Mouse (Mus musculus) limb, embryonic 11.5 days (tissue): Measurements from ENCODE around the gene Cntn5. TPM values are rescaled to one million over a fixed set of nuclear protein-coding genes. Genes with fewer than 3 reads are reported as not detected.

Source experiments
- ATAC-seq: fragments of 200-750 bp; cut with Nextera tagmentation; 2 replicates; pipeline ENCODE4 v1.8.0; 2017; ENCODE audit warnings: low read depth; ENCODE audit not compliant: insufficient number of reproducible peaks, low FRiP score, low TSS enrichment
- DNase-seq: peaks from one replicate; pipeline ENCODE4 v3.0.0-alpha.2; 2015; ENCODE audit warnings: low spot score
- H3K27ac ChIP-seq: fragments of 300-500 bp; sonication (generic); replicated peaks from 2 replicates; pipeline ENCODE4 v1.5.1; 2014; ENCODE audit warnings: low read depth, mild to moderate bottlenecking, low read length
- H3K27me3 ChIP-seq: fragments of 300-500 bp; sonication (generic); 2 replicates; pipeline ENCODE4 v1.6.1; 2014; ENCODE audit warnings: mild to moderate bottlenecking, low read length, mixed read lengths; ENCODE audit not compliant: control insufficient read depth, insufficient read depth
- H3K36me3 ChIP-seq: fragments of 300-500 bp; sonication (generic); 2 replicates; pipeline ENCODE4 v1.6.1; 2014; ENCODE audit warnings: mild to moderate bottlenecking, low read length, moderate library complexity, mixed read lengths; ENCODE audit not compliant: control insufficient read depth, insufficient read depth
- H3K4me1 ChIP-seq: fragments of 300-500 bp; sonication (generic); 2 replicates; pipeline ENCODE4 v1.6.1; 2014; ENCODE audit warnings: low read length, mixed read lengths; ENCODE audit not compliant: control insufficient read depth, insufficient read depth
- H3K4me2 ChIP-seq: fragments of 300-500 bp; sonication (generic); 2 replicates; pipeline ENCODE4 v1.6.1; 2014; ENCODE audit warnings: low read depth, mild to moderate bottlenecking, moderate library complexity; ENCODE audit not compliant: severe bottlenecking
- H3K4me3 ChIP-seq: fragments of 300-500 bp; sonication (generic); 2 replicates; pipeline ENCODE4 v1.5.1; 2014; ENCODE audit warnings: low read depth, low read length
- H3K9ac ChIP-seq: fragments of 300-500 bp; sonication (generic); 2 replicates; pipeline ENCODE4 v1.6.1; 2014; ENCODE audit warnings: mild to moderate bottlenecking, low read length
- H3K9me3 ChIP-seq: fragments of 300-500 bp; sonication (generic); 2 replicates; pipeline ENCODE4 v1.6.1; 2016; ENCODE audit warnings: low read length; ENCODE audit not compliant: control insufficient read depth
- WGBS: fragments of 180-500 bp; shearing (Covaris S2); extraction: QIAGEN DNeasy Blood & Tissue Kit; methylation state at CpG from one replicate; pipeline ENCODE4 v1.1.7; 2014; 5-methylcytosine and 5-hydroxymethylcytosine counted together
- polyA plus RNA-seq: library from polyadenylated mRNA; unstranded; fragments of >200 nt; fragmentation: Nextera tagmentation; extraction: Ambion mirVana; gene quantifications from 2 replicates; pipeline ENCODE4 v1.2.1, GENCODE M21; 2014

The Cntn5 gene
- polyA plus RNA-seq, 1 experiment from 2014 or later = 0.53 TPM

DNA sequence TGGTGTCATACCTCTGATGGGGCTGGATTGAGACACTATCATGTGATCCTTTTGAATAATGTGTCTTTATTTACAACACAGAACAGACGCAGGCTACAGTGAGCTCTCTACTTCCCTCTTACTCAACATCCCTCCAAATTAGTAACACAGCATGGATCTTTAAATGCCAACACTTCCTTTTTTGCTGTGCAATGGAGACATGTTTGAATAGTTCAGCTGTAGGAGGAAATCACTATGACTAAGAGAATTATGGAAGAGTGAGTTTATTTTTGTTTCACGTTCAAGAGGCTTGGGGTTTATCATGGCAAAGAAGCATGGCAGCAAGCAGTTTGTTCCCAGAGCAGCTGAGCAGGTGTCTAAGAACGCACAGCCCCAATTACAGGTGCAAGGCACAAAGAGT, 235.9 kb downstream of the Cntn5 start:
- H3K36me3 ChIP-seq = no peaks in the 10 kb centered on the region
- no peak overlapping the region for H3K27ac ChIP-seq
- no peak overlapping the region for H3K4me2 ChIP-seq
- no peaks in the 10 kb centered on the region for H3K9me3 ChIP-seq
- no peaks in the 10 kb centered on the region for H3K27me3 ChIP-seq
- DNase-seq (no peak), ATAC-seq (no peak)
- 81% methylated on average over 3 of the region's 3 CpGs for WGBS
- H3K4me1 ChIP-seq = no peaks in the 10 kb centered on the region
- H3K9ac ChIP-seq = no peak overlapping the region
- H3K4me3 ChIP-seq = no peak overlapping the region

DNA sequence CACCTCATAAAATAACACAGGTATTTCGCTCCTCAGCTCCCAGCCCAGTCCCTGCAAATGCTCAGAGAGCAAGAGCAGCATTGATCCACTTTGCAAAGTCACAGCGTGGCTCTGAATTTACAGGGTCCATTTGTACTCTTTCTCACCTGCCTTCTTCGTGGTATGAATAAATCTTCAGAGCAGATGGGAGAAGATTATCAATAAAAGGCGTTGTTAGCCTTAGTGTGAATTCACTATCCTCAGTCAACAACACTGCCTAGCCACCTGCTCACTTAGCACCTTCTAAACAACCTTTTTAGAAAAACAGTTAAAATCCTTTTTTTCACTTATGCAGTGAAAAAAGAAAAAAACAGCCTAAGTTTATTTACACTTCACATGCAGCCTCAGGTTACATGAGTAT, 237.1 kb downstream of the Cntn5 start:
- no peaks in the 10 kb centered on the region for H3K27me3 ChIP-seq
- no peak overlapping the region for H3K9ac ChIP-seq
- ATAC-seq (no peak), DNase-seq (no peak)
- no peak overlapping the region for H3K4me2 ChIP-seq
- no peak overlapping the region for H3K27ac ChIP-seq
- no peaks in the 10 kb centered on the region for H3K9me3 ChIP-seq
- no peak overlapping the region for H3K4me3 ChIP-seq
- no peaks in the 10 kb centered on the region for H3K36me3 ChIP-seq
- H3K4me1 ChIP-seq = no peaks in the 10 kb centered on the region
- 56% methylated on average over 4 of the region's 4 CpGs for WGBS

DNA sequence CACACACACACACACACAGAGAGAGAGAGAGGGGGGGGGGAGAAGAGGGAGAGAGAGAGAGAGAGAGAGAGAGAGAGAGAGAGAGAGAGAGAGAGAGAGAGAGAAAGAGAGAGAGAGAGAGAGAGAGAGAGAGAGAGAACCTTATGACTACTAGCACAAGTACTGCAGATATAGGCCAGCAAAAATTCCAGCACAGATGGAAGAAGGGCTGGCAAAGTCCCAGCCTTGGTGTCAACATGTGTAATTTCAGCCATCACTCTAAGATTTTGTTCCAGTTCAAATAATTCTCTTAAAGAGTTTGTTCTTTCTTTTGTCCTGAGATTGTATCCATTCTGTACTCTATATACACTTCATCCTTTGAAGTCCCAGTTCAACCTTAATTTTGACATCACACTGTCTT, 238.8 kb downstream of the Cntn5 start:
- H3K9ac ChIP-seq = no peak overlapping the region
- ATAC-seq (no peak), DNase-seq (no peak)
- H3K4me2 ChIP-seq = no peak overlapping the region
- H3K27me3 ChIP-seq = no peaks in the 10 kb centered on the region
- H3K4me3 ChIP-seq = no peak overlapping the region
- H3K36me3 ChIP-seq = no peaks in the 10 kb centered on the region
- no peak overlapping the region for H3K27ac ChIP-seq
- no peaks in the 10 kb centered on the region for H3K9me3 ChIP-seq
- no peaks in the 10 kb centered on the region for H3K4me1 ChIP-seq

DNA sequence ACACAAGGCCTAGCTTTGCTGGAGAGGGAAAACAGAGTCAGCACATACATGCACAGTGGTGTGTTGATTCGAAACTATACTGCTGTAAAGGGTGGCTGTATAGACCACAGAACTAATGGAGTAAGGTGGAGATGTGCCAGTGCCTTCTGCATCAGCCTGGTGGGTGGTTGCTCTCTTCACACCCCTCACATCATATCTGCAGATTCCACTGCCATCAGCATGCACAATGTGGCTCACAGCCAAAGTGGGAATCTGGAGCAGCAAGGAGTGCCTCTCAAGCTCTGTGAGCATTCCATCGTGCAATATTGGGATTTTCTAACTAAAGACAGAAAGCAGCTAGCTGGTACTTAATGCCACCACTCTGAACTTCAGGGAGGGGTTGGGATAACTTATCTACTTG, 241.5 kb downstream of the Cntn5 start:
- Histone ChIP-seq H3K36me3 (no peaks in the 10 kb centered on the region), H3K4me3 (no peak overlapping the region), H3K4me2 (no peak overlapping the region), H3K9ac (no peak overlapping the region), H3K27me3 (no peaks in the 10 kb centered on the region), H3K27ac (no peak overlapping the region), H3K9me3 (no peaks in the 10 kb centered on the region), H3K4me1 (no peaks in the 10 kb centered on the region)
- DNase-seq (no peak), ATAC-seq (no peak)
- WGBS = 85% methylated on average over 2 of the region's 2 CpGs

DNA sequence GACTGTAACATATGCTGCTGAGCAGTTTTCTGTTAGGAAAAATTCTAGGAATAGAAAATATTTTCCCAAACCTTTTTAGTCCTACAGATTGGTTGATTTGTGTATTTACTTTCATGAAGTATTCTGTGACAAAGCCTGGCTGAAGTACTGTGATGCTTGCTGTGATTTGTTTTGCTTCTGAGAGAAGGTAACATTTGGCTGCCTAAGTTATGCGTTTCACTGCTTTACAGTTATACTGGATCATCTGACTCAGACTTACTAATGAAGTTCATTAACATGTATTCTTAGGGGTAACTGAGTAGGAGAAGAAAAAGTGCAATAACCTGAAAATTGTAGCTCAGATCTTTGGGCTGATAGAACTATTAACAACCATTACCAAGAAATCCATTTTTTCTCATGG, 245.1 kb downstream of the Cntn5 start:
- no peaks in the 10 kb centered on the region for H3K27me3 ChIP-seq

DNA sequence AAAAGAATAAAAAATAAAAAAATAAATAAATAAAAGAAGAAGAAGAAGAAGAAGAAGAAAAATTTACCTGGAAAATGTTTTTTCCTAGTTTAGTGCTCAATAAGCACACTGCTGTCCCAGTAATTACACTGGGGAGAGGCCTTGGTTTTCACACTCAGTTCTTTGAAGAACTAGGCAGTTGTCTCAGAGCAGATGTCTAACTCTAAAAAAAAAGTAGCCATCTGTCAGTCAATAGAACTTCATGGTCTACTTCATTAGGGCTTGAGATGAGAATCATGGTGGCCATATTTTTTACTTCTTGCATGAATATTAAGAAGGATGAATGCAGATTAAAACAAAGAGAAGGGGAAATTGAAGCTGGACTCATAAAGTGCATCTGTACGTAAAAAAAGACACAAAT, 246.5 kb downstream of the Cntn5 start:
- H3K27ac ChIP-seq = no peak overlapping the region

More for the DNA sequence above, 245.1 kb downstream of the Cntn5 start:
- Histone ChIP-seq H3K36me3 (no peaks in the 10 kb centered on the region), H3K4me3 (no peak overlapping the region), H3K4me2 (no peak overlapping the region), H3K27ac (no peak overlapping the region), H3K9me3 (no peaks in the 10 kb centered on the region), H3K4me1 (no peaks in the 10 kb centered on the region), H3K9ac (no peak overlapping the region)
- WGBS = 76% methylated on average over 1 of the region's 1 CpGs
- ATAC-seq (no peak), DNase-seq (no peak)

DNA sequence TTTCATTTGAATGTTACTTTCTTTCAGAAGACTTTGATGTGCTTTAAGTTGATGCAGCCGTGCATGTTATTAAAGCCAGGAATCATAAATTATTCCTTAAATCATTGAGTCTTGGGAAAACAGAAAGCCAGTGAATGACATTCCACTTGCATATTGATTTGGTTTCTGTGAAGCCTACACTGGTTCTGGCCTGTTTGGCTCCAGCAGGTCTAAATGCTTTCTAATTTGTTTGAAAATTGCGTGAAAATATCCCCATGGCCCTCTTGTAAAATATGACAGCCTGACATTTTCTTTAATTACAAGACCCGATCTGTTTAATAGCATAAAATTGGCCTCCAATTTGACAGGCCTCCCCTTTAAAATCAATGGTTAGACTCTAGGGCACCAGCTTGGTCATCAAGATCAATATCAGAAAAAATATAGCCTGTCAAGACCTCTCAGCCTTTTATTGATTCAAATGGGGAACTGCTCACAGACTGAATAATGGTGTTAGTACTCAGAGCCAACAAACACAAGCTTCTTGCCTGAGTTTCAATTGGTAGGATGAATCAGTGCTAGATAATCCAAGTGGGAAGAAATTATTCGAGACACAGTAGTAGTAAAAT, 247.3 kb downstream of the Cntn5 start:
- Histone ChIP-seq H3K27me3 (no peaks in the 10 kb centered on the region), H3K9me3 (no peaks in the 10 kb centered on the region), H3K4me3 (no peak overlapping the region), H3K4me2 (no peak overlapping the region), H3K9ac (no peak overlapping the region), H3K36me3 (no peaks in the 10 kb centered on the region), H3K27ac (no peak overlapping the region), H3K4me1 (no peaks in the 10 kb centered on the region)
- DNase-seq (no peak), ATAC-seq (no peak)
- WGBS = 58% methylated on average over 4 of the region's 4 CpGs

More for the DNA sequence above, 246.5 kb downstream of the Cntn5 start:
- H3K4me1 ChIP-seq = no peaks in the 10 kb centered on the region
- H3K36me3 ChIP-seq = no peaks in the 10 kb centered on the region
- H3K4me3 ChIP-seq = no peak overlapping the region
- DNase-seq (no peak), ATAC-seq (no peak)
- no peaks in the 10 kb centered on the region for H3K27me3 ChIP-seq
- no peaks in the 10 kb centered on the region for H3K9me3 ChIP-seq
- H3K9ac ChIP-seq = no peak overlapping the region
- H3K4me2 ChIP-seq = no peak overlapping the region
- WGBS = 93% methylated on average over 1 of the region's 1 CpGs

DNA sequence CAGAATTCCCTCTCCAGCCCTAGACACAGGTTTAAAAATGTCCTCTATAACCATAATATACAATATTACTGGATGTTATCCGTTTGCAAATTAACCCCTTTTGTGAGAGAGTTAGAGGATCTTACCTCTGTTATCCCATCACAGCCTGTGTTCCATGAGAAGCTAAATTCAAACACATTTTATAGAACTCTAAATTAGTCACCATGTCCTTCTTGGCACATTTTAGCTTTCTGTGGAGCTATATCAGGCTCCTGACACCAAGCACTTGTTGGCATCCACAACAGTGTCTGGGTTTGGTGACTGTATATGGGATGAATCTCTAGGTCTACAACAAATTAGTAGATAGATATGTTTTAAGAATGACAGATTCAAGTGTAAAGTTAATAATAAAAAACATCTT, 253.9 kb downstream of the Cntn5 start:
- Histone ChIP-seq H3K4me2 (no peak overlapping the region), H3K9ac (no peak overlapping the region), H3K36me3 (no peaks in the 10 kb centered on the region), H3K4me3 (no peak overlapping the region), H3K27ac (no peak overlapping the region), H3K27me3 (no peaks in the 10 kb centered on the region), H3K9me3 (no peaks in the 10 kb centered on the region), H3K4me1 (no peaks in the 10 kb centered on the region)
- ATAC-seq (no peak), DNase-seq (no peak)
- 86% methylated on average over 1 of the region's 1 CpGs for WGBS

DNA sequence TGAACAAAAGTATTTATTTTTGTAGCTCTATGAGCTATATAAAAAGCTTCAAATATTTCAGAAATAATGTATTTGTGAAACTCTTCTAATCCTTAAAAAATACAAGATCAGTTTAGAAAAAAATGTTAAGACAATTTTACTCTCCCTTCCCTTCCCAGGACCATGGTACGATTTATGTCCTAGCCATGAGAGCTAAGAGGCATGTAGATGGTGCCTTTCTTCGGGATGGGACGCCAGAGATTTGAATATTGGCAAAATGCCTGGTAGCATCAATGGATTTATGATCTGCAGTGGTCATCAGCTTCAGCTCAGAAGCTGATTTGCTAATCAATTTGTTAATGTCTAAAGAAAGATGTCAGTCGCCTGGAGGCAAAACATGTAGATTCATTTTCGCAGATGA, 258.6 kb downstream of the Cntn5 start:
- H3K9me3 ChIP-seq = no peaks in the 10 kb centered on the region
- no peaks in the 10 kb centered on the region for H3K4me1 ChIP-seq
- H3K4me2 ChIP-seq = no peak overlapping the region
- WGBS = 87% methylated on average over 5 of the region's 5 CpGs
- H3K27ac ChIP-seq = no peak overlapping the region
- no peak for DNase-seq
- no peak overlapping the region for H3K9ac ChIP-seq
- no peaks in the 10 kb centered on the region for H3K27me3 ChIP-seq
- ATAC-seq = no peak
- no peak overlapping the region for H3K4me3 ChIP-seq
- H3K36me3 ChIP-seq = no peaks in the 10 kb centered on the region
